Mouse (Mus musculus): ENCODE results near the gene Hs3st3b1. TPM values are rescaled to one million over a fixed set of nuclear protein-coding genes. Genes with fewer than 3 reads are reported as not detected.

Hs3st3b1 gene
- total RNA-seq (2018; cell fraction: chromatin; rRNA removed) = under 1 TPM in 2 of 26 experiments, not detected in 24; 0.12 to 0.25 TPM
- total RNA-seq (2018; cell fraction: cytosol; rRNA removed) = under 1 TPM in 12 of 26 experiments, not detected in 14; 0.03 to 0.14 (median 0.04) TPM
- under 1 TPM in 5 of 26 experiments, not detected in 21; 0.12 to 0.40 (median 0.20) TPM for total RNA-seq (2018; cell fraction: nucleus; rRNA removed)
- 0.03 TPM in 1 of 3 replicates, not detected in the others for polyA plus RNA-seq (2018)

DNA sequence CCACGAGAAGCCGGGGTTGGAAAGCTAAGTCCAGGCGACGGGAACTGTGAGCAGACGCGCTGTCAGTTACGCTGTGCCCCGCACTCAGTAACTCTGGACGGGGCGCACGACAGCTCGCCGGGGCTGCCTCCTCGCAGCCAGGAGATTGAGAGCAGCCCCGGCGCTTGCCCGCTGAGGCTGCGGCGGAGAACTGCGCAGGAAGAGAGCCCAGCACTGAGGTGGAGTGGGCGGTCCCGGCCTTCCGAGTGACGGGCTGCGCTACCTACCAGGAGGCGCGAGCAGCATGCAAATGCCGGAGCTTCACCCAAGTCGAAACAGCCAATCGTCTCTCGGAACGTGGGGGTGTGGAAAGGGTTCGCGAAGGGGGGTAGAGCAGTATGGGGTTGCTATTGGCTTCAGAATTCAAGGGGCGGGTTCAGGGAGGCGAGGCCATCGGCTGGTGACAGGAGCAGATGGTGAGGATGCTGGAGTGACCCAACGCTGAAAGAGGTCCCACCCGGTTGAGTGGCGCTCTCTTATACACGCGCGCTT, at the start of gene Hs3st3b1:
TSS of gene Hs3st3b1 (minus strand) at position 200 of the 531 bp plus-strand sequence.
- H3K4me3 ChIP-seq (ENCODE audit: inconsistent target) = peak within 1 kb of the TSS; percentile 11; the same call in 1 of the 2 replicates
- WGBS (ENCODE audit: missing documents) = 1% methylated on average over 43 of the region's 43 CpGs
- no peaks in the 10 kb centered on the region for H3K36me3 ChIP-seq (ENCODE audit: inconsistent target)
- no peaks in the 10 kb centered on the region for H3K79me2 ChIP-seq (ENCODE audit: inconsistent target)
- H3K27ac ChIP-seq = no peak within 1 kb of the TSS

GRCm38 (mm10) chr11:63971462-63971861, 49.4 kb upstream of the Hs3st3b1 start:
- 94% methylated on average over 8 of the region's 9 CpGs for WGBS (ENCODE audit: missing documents)
- Histone ChIP-seq H3K79me2 (ENCODE audit: inconsistent target) (no peaks in the 10 kb centered on the region), H3K36me3 (ENCODE audit: inconsistent target) (no peaks in the 10 kb centered on the region)

GRCm38 (mm10) chr11:63970818-63971217, 48.7 kb upstream of the Hs3st3b1 start:
- Histone ChIP-seq H3K27ac (no peak overlapping the region), H3K36me3 (ENCODE audit: inconsistent target) (no peaks in the 10 kb centered on the region), H3K4me3 (ENCODE audit: inconsistent target) (no peak overlapping the region), H3K79me2 (ENCODE audit: inconsistent target) (no peaks in the 10 kb centered on the region)
- WGBS (ENCODE audit: missing documents) = 94% methylated on average over 6 of the region's 6 CpGs

More at GRCm38 (mm10) chr11:63971462-63971861, 49.4 kb upstream of the Hs3st3b1 start:
- no peak overlapping the region for H3K4me3 ChIP-seq (ENCODE audit: inconsistent target)
- no peak overlapping the region for H3K27ac ChIP-seq

- Histone ChIP-seq H3K4me3 (ENCODE audit: inconsistent target) (no peak overlapping the region), H3K36me3 (ENCODE audit: inconsistent target) (no peaks in the 10 kb centered on the region), H3K27ac (no peak overlapping the region), H3K79me2 (ENCODE audit: inconsistent target) (no peaks in the 10 kb centered on the region)
- 95% methylated on average over 11 of the region's 11 CpGs for WGBS (ENCODE audit: missing documents)
Observed at GRCm38 (mm10) chr11:63969205-63969910, 47.3 kb upstream of the Hs3st3b1 start.

GRCm38 (mm10) chr11:63968388-63969035, 46.4 kb upstream of the Hs3st3b1 start:
- 93% methylated on average over 3 of the region's 3 CpGs for WGBS (ENCODE audit: missing documents)
- H3K79me2 ChIP-seq (ENCODE audit: inconsistent target) = no peaks in the 10 kb centered on the region
- H3K27ac ChIP-seq = no peak overlapping the region

DNA sequence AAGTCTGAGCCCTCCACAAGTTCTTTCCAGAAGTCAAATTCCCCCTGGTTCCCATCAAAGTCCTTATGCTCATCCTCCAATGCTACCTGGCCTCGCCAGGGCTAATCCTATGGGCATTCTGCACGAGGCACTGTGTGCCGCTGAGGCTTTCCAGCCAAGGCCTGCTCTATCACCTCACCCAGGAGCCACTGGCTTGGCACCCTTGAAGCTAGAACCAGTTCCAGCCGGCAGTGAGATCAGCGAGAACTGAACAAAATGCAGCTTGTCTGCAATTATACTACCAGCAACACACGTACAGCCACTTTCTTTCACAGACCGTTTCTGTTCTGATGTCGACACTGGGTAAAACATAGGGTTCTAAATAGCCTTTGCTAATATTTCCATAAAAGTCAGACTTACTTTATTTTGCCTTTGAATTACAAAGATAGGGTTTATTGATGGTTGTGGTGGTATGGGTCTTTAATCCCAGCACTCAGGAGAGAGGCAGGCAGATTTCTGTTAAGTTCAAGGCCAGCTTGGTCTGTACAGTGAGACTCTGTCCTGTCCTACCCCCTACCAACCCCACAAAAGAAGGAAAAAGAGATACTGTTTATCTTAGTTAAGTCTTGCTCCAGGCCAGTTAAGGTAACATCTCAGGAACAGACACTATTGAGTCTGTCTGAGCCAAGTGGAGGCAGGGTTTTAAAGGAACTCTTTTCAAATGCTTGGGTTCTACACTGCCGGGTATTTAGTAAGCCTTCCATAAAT, 45.7 kb upstream of the Hs3st3b1 start:
- Histone ChIP-seq H3K36me3 (ENCODE audit: inconsistent target) (no peaks in the 10 kb centered on the region), H3K79me2 (ENCODE audit: inconsistent target) (no peaks in the 10 kb centered on the region), H3K27ac (no peak overlapping the region), H3K4me3 (ENCODE audit: inconsistent target) (no peak overlapping the region)
- 92% methylated on average over 9 of the region's 9 CpGs for WGBS (ENCODE audit: missing documents)

More at GRCm38 (mm10) chr11:63968388-63969035, 46.4 kb upstream of the Hs3st3b1 start:
- H3K4me3 ChIP-seq (ENCODE audit: inconsistent target) = no peak overlapping the region
- no peaks in the 10 kb centered on the region for H3K36me3 ChIP-seq (ENCODE audit: inconsistent target)

DNA sequence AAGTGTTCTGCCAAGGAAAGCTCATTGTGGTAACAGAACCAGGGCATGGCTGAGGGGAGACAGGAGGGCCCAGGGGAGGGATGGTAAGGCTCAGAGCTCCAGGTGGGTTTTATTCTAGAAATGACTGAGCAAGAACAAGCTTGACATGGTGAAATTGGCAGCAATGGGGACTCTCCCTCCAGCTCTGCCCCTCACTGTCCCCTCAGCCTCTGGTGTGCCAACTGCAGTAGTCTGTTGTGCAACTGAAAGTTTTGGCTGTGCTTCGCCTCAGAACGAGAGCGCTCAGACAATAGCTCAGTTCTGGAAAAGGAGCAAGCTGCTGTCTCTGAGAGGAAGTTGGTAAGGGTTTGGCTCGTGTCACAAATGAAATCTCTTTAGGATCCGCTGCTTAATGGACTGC, 43.3 kb upstream of the Hs3st3b1 start:
- 21% methylated on average over 5 of the region's 5 CpGs for WGBS (ENCODE audit: missing documents)
- Histone ChIP-seq H3K4me3 (ENCODE audit: inconsistent target) (no peak overlapping the region), H3K27ac (no peak overlapping the region)

GRCm38 (mm10) chr11:63957207-63957606, 35.1 kb upstream of the Hs3st3b1 start:
- Histone ChIP-seq H3K79me2 (ENCODE audit: inconsistent target) (no peaks in the 10 kb centered on the region), H3K4me3 (ENCODE audit: inconsistent target) (no peak overlapping the region), H3K27ac (no peak overlapping the region), H3K36me3 (ENCODE audit: inconsistent target) (no peaks in the 10 kb centered on the region)
- 73% methylated on average over 4 of the region's 4 CpGs for WGBS (ENCODE audit: missing documents)

More for the DNA sequence above, 43.3 kb upstream of the Hs3st3b1 start:
- no peaks in the 10 kb centered on the region for H3K36me3 ChIP-seq (ENCODE audit: inconsistent target)
- no peaks in the 10 kb centered on the region for H3K79me2 ChIP-seq (ENCODE audit: inconsistent target)

DNA sequence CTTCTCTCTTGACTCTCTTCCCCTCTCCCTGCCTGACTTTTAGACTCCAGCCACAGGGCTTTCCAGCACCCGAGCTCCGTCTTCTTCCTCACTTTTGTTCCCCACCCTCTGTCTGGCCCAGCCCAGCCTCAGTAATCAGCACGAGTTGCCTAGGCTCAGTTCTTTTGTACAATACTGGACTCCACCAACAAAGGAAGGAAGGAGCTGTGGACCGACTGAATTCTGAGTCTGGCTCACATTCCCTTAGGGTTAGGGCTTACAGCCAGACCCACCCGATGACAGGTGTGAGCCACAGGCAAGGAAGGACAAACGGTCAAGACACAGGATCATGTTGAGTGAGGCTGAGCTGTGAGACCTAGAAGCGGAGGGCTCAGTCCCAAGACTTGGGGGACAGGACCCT, 34.7 kb upstream of the Hs3st3b1 start:
- 54% methylated on average over 7 of the region's 7 CpGs for WGBS (ENCODE audit: missing documents)
- no peaks in the 10 kb centered on the region for H3K36me3 ChIP-seq (ENCODE audit: inconsistent target)
- no peak overlapping the region for H3K4me3 ChIP-seq (ENCODE audit: inconsistent target)
- no peak overlapping the region for H3K27ac ChIP-seq
- no peaks in the 10 kb centered on the region for H3K79me2 ChIP-seq (ENCODE audit: inconsistent target)

- 100% methylated on average over 2 of the region's 2 CpGs for WGBS (ENCODE audit: missing documents)
- H3K36me3 ChIP-seq (ENCODE audit: inconsistent target) = no peaks in the 10 kb centered on the region
Observed at GRCm38 (mm10) chr11:63953887-63954286, 31.8 kb upstream of the Hs3st3b1 start.

GRCm38 (mm10) chr11:63952743-63953191, 30.7 kb upstream of the Hs3st3b1 start:
- H3K4me3 ChIP-seq (ENCODE audit: inconsistent target) = no peak overlapping the region
- WGBS (ENCODE audit: missing documents) = 90% methylated on average over 4 of the region's 4 CpGs
- H3K79me2 ChIP-seq (ENCODE audit: inconsistent target) = no peaks in the 10 kb centered on the region
- H3K36me3 ChIP-seq (ENCODE audit: inconsistent target) = no peaks in the 10 kb centered on the region
- H3K27ac ChIP-seq = no peak overlapping the region

More at GRCm38 (mm10) chr11:63953887-63954286, 31.8 kb upstream of the Hs3st3b1 start:
- Histone ChIP-seq H3K79me2 (ENCODE audit: inconsistent target) (no peaks in the 10 kb centered on the region), H3K27ac (no peak overlapping the region), H3K4me3 (ENCODE audit: inconsistent target) (no peak overlapping the region)

- Histone ChIP-seq H3K4me3 (ENCODE audit: inconsistent target) (no peak overlapping the region), H3K27ac (no peak overlapping the region), H3K36me3 (ENCODE audit: inconsistent target) (no peaks in the 10 kb centered on the region), H3K79me2 (ENCODE audit: inconsistent target) (no peaks in the 10 kb centered on the region)
- 33% methylated on average over 19 of the region's 19 CpGs for WGBS (ENCODE audit: missing documents)
Observed at GRCm38 (mm10) chr11:63951831-63952631, 29.9 kb upstream of the Hs3st3b1 start.

- Histone ChIP-seq H3K4me3 (ENCODE audit: inconsistent target) (no peak overlapping the region), H3K27ac (no peak overlapping the region), H3K79me2 (ENCODE audit: inconsistent target) (no peaks in the 10 kb centered on the region), H3K36me3 (ENCODE audit: inconsistent target) (no peaks in the 10 kb centered on the region)
- WGBS (ENCODE audit: missing documents) = 54% methylated on average over 11 of the region's 11 CpGs
Observed at GRCm38 (mm10) chr11:63948371-63948770, 26.3 kb upstream of the Hs3st3b1 start.
